Mouse (Mus musculus) midbrain, postnatal 0 days (tissue): ENCODE results near the gene Olfr1373. TPM values are rescaled to one million over a fixed set of nuclear protein-coding genes. Genes with fewer than 3 reads are reported as not detected.

ENCODE experiments used
- ATAC-seq: fragments of 200-750 bp; cut with Nextera tagmentation; 2 replicates; pipeline ENCODE4 v1.8.0; 2017; ENCODE audit warnings: moderate number of reproducible peaks, mild to moderate bottlenecking, moderate TSS enrichment, moderate library complexity; ENCODE audit not compliant: low FRiP score
- DNase-seq: peaks from one replicate; pipeline ENCODE4 v3.0.0-alpha.2; 2015; ENCODE audit warnings: low spot score
- H3K27ac ChIP-seq: fragments of 300-500 bp; sonication (generic); 2 replicates; pipeline ENCODE4 v1.5.1; 2014; ENCODE audit warnings: low read depth, mild to moderate bottlenecking, low read length, mixed read lengths
- H3K27me3 ChIP-seq: fragments of 300-500 bp; sonication (generic); 2 replicates; pipeline ENCODE4 v1.6.1; 2014; ENCODE audit warnings: low read length, control low read depth, mixed read lengths; ENCODE audit not compliant: insufficient read depth
- H3K36me3 ChIP-seq: fragments of 300-500 bp; sonication (generic); 2 replicates; pipeline ENCODE4 v1.6.1; 2014; ENCODE audit warnings: low read length, control low read depth, mixed read lengths; ENCODE audit not compliant: insufficient read depth
- H3K4me1 ChIP-seq: fragments of 300-500 bp; sonication (generic); 2 replicates; pipeline ENCODE4 v1.6.1; 2014; ENCODE audit warnings: mild to moderate bottlenecking, control low read depth, antibody characterized with exemption, low read length, mixed read lengths; ENCODE audit not compliant: insufficient read depth
- H3K4me2 ChIP-seq: fragments of 300-500 bp; sonication (generic); 2 replicates; pipeline ENCODE4 v1.6.1; 2014; ENCODE audit warnings: low read depth, mild to moderate bottlenecking, low read length, mixed read lengths; ENCODE audit not compliant: poor library complexity, severe bottlenecking
- H3K4me3 ChIP-seq: fragments of 300-500 bp; sonication (generic); 2 replicates; pipeline ENCODE4 v1.5.1; 2014; ENCODE audit warnings: low read depth, mild to moderate bottlenecking, low read length, moderate library complexity
- H3K9ac ChIP-seq: fragments of 300-500 bp; sonication (generic); replicated peaks from 2 replicates; pipeline ENCODE4 v1.6.1; 2014; ENCODE audit warnings: mild to moderate bottlenecking, low read length, moderate library complexity, mixed read lengths; ENCODE audit not compliant: poor library complexity, severe bottlenecking
- H3K9me3 ChIP-seq: fragments of 300-500 bp; sonication (generic); 2 replicates; pipeline ENCODE4 v1.6.1; 2016; ENCODE audit warnings: low read length, control low read depth
- CTCF ChIP-seq: IDR thresholded peaks from 2 replicates; pipeline ENCODE4 v1.5.1; 2016; ENCODE audit warnings: antibody characterized with exemption, mild to moderate bottlenecking
- WGBS: fragments of 180-500 bp; shearing (Covaris S2); extraction: QIAGEN DNeasy Blood & Tissue Kit; methylation state at CpG from one replicate; pipeline ENCODE4 v1.1.7; 2014; 5-methylcytosine and 5-hydroxymethylcytosine counted together
- microRNA-seq: library from miRNA; unstranded; fragments of <30 nt; microRNA quantifications from one replicate; pipeline ENCODE4, GENCODE M21; 2016; ENCODE audit warnings: borderline number of aligned reads
- polyA plus RNA-seq: library from polyadenylated mRNA; unstranded; fragments of >200 nt; fragmentation: Nextera tagmentation; extraction: Ambion mirVana; gene quantifications from 2 replicates; pipeline ENCODE4 v1.2.1, GENCODE M21; 2015
- total RNA-seq: library from RNA; depleted of rRNA; stranded (reverse); fragments of >200 nt; gene quantifications from 2 replicates; pipeline ENCODE4 v1.2.3, GENCODE M21; 2014; rRNA removed

Olfr1373 gene
- total and polyA plus RNA-seq, 2 experiments from 2014 or later: not detected

DNA sequence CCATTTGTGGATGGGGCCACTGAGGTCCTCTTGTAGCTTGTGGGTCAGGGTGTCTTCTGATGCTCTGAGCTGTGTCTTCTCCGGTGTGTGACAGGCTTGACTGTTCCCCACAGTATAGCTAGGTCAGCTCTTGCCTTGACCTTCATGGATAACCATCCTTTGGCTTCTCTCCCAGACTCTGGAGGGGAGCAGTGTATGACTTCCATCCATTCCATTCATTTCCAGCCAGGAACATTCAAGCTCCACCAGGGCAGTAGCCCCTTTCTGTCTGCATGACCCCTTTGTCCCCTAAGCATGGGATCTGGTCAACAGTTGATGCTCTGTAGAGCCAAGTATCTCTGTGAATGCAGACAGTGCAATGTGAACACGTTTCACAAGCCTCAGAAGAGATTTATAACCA is 47.7 kb downstream of the Olfr1373 start:
- Histone ChIP-seq H3K4me1 (peaks cover 16% of the 10 kb centered on the region; the same call in 1 of the 2 replicates), H3K9me3 (no peaks in the 10 kb centered on the region), H3K9ac (no peak overlapping the region), H3K4me3 (no peak overlapping the region), H3K27ac (peak overlapping the region; percentile 100; the same call in 1 of the 2 replicates), H3K4me2 (no peak overlapping the region), H3K36me3 (no peaks in the 10 kb centered on the region), H3K27me3 (no peaks in the 10 kb centered on the region)
- no peak for DNase-seq
- no peak for TF ChIP-seq CTCF
- 79% methylated on average over 2 of the region's 2 CpGs for WGBS
- ATAC-seq: no peak

DNA sequence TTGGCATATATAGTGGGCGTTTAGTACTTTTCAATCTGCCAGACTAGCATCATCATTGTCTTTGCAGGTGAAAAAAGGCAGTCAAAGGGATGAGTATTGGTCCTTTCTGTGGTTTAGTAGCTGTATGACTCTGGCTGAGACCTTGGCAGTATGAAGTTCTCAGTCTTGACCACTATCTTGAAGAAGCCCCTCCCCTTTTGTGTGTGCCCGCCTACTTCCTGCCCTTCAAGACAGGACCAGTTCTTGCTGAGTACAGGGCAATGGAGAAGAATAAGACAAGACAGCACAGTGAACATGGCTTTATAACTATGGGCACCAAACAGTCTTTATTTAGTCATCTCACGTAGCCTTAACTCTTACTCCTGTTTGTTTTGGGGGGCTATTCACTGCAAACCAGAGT is 48.3 kb downstream of the Olfr1373 start:
- TF ChIP-seq CTCF: no peak
- H3K4me1 ChIP-seq: peaks cover 15% of the 10 kb centered on the region; the same call in 1 of the 2 replicates
- H3K9ac ChIP-seq: no peak overlapping the region
- no peak overlapping the region for H3K4me2 ChIP-seq
- no peaks in the 10 kb centered on the region for H3K27me3 ChIP-seq
- WGBS: 78% methylated on average over 3 of the region's 3 CpGs
- H3K27ac ChIP-seq: no peak overlapping the region
- no peak overlapping the region for H3K4me3 ChIP-seq
- no peaks in the 10 kb centered on the region for H3K9me3 ChIP-seq
- DNase-seq (no peak), ATAC-seq (no peak)
- no peaks in the 10 kb centered on the region for H3K36me3 ChIP-seq

Small RNA genes lying within 50 kb of the gene (microRNA-seq; reads per million reads assigned to microRNA genes)
- gene Gm24157: not detected
- gene Mir3061: 53.3 reads per million, percentile 37 among the genes with 10 or more reads in this experiment

Other genes with a start within 250 kb of the Olfr1373 start
- 97.7 and 99.1 TPM in 2 replicates for gene Cdkn2aipnl, start 177.9 kb downstream of the Olfr1373 start, total RNA-seq
- gene Cdkn2aipnl, start 177.9 kb downstream of the Olfr1373 start, polyA plus RNA-seq: 124 and 128 TPM in 2 replicates
- 160 and 177 TPM in 2 replicates for gene Ube2b, start 144.8 kb downstream of the Olfr1373 start, total RNA-seq
- gene Ube2b, start 144.8 kb downstream of the Olfr1373 start, polyA plus RNA-seq: 229 and 232 TPM in 2 replicates
- gene Cdkl3, start 141.3 kb downstream of the Olfr1373 start, total RNA-seq: 23.8 and 30.1 TPM in 2 replicates
- gene Cdkl3, start 141.3 kb downstream of the Olfr1373 start, polyA plus RNA-seq: 41.8 and 53.2 TPM in 2 replicates
- 141 and 143 TPM in 2 replicates for gene Ppp2ca, start 46.8 kb downstream of the Olfr1373 start, total RNA-seq
- gene Ppp2ca, start 46.8 kb downstream of the Olfr1373 start, polyA plus RNA-seq: 107 and 114 TPM in 2 replicates
- gene Olfr1371, start 68.5 kb upstream of the Olfr1373 start, total RNA-seq: not detected in 2 replicates
- gene Olfr1371, start 68.5 kb upstream of the Olfr1373 start, polyA plus RNA-seq: not detected in 2 replicates
- 466 and 613 TPM in 2 replicates for gene Skp1a, start 86.5 kb upstream of the Olfr1373 start, total RNA-seq
- gene Skp1a, start 86.5 kb upstream of the Olfr1373 start, polyA plus RNA-seq: 1,145 and 1,185 TPM in 2 replicates
- gene Tcf7, start 137.5 kb upstream of the Olfr1373 start, total RNA-seq: 2.0 and 2.6 TPM in 2 replicates
- 3.1 and 3.2 TPM in 2 replicates for gene Tcf7, start 137.5 kb upstream of the Olfr1373 start, polyA plus RNA-seq
- gene Vdac1, start 215.3 kb upstream of the Olfr1373 start, total RNA-seq: 337 and 343 TPM in 2 replicates
- gene Vdac1, start 215.3 kb upstream of the Olfr1373 start, polyA plus RNA-seq: 412 and 433 TPM in 2 replicates